Mouse (Mus musculus) intestine, postnatal 0 days (tissue): ENCODE data around the gene Adcy3. TPM values are rescaled to one million over a fixed set of nuclear protein-coding genes. Genes with fewer than 3 reads are reported as not detected.

Experiments
- ATAC-seq: fragments of 200-750 bp; cut with Nextera tagmentation; 2 replicates; pipeline ENCODE4 v1.8.0; 2017; ENCODE audit warnings: mild to moderate bottlenecking, moderate TSS enrichment, moderate library complexity
- H3K27ac ChIP-seq: fragments of 300-500 bp; sonication (generic); 2 replicates; pipeline ENCODE4 v1.5.1; 2014; ENCODE audit warnings: mild to moderate bottlenecking, low read depth, low read length, moderate library complexity
- H3K27me3 ChIP-seq: fragments of 300-500 bp; sonication (generic); replicated peaks from 2 replicates; pipeline ENCODE4 v1.6.1; 2014; ENCODE audit warnings: low read length, mixed read lengths; ENCODE audit not compliant: control insufficient read depth, insufficient read depth
- H3K36me3 ChIP-seq: fragments of 300-500 bp; sonication (generic); 2 replicates; pipeline ENCODE4 v1.6.1; 2014; ENCODE audit warnings: mild to moderate bottlenecking, moderate library complexity; ENCODE audit not compliant: control insufficient read depth, insufficient read depth
- H3K4me1 ChIP-seq: fragments of 300-500 bp; sonication (generic); replicated peaks from 2 replicates; pipeline ENCODE4 v1.6.1; 2014; ENCODE audit warnings: antibody characterized with exemption, low read length, mixed read lengths; ENCODE audit not compliant: control insufficient read depth, insufficient read depth
- H3K4me2 ChIP-seq: fragments of 300-500 bp; sonication (generic); replicated peaks from 2 replicates; pipeline ENCODE4 v1.6.1; 2014; ENCODE audit warnings: low read depth, mild to moderate bottlenecking, moderate library complexity
- H3K4me3 ChIP-seq: fragments of 300-500 bp; sonication (generic); 2 replicates; pipeline ENCODE4 v1.5.1; 2014; ENCODE audit warnings: low read depth, low read length
- H3K9ac ChIP-seq: fragments of 300-500 bp; sonication (generic); 2 replicates; pipeline ENCODE4 v1.6.1; 2014; ENCODE audit warnings: mild to moderate bottlenecking, low read depth, low read length
- H3K9me3 ChIP-seq: fragments of 300-500 bp; sonication (generic); 2 replicates; pipeline ENCODE4 v1.6.1; 2016; ENCODE audit warnings: mixed run types; ENCODE audit not compliant: control insufficient read depth
- CTCF ChIP-seq: sonication (generic); IDR thresholded peaks from 2 replicates; pipeline ENCODE4 v1.5.1; 2016; ENCODE audit warnings: low read depth, mild to moderate bottlenecking, control low read depth, antibody characterized with exemption, moderate library complexity
- WGBS: fragments of 180-500 bp; shearing (Covaris S2); extraction: QIAGEN DNeasy Blood & Tissue Kit; methylation state at CpG from one replicate; pipeline ENCODE4 v1.1.7; 2014; 5-methylcytosine and 5-hydroxymethylcytosine counted together
- polyA plus RNA-seq: library from polyadenylated mRNA; unstranded; fragments of >200 nt; fragmentation: Nextera tagmentation; extraction: Ambion mirVana; gene quantifications from 2 replicates; pipeline ENCODE4 v1.2.1, GENCODE M21; 2015

Adcy3 gene
- polyA plus RNA-seq, 1 experiment from 2014 or later = 8.1 TPM

DNA sequence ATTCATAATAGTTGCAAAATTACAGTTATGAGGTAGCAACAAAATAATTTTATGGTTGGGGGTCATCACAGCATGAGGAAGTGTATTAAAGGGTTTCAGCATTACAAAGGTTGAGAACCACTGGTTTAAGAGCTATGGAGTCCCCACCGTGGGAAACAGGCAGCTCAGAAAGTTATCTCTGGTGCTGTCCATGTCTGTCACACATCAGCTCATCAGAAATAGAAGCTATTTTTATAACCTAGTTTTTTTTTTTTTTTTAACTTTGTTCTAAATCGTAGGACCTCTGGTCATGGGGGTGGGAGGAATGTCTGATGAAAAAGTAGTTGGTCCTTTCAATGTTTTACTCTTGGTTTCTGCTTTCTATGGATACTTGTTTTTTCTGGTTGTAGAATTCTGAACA is 110.9 kb downstream of the Adcy3 start:
- H3K36me3 ChIP-seq = no peaks in the 10 kb centered on the region; the same call in 1 of the 2 replicates
- 85% methylated on average over 2 of the region's 2 CpGs for WGBS

GRCm38 (mm10) chr12:4245742-4246141 is 112.8 kb downstream of the Adcy3 start:
- Histone ChIP-seq H3K4me1 (no peaks in the 10 kb centered on the region), H3K36me3 (no peaks in the 10 kb centered on the region; the same call in 1 of the 2 replicates), H3K9ac (no peak overlapping the region), H3K27me3 (no peaks in the 10 kb centered on the region), H3K4me3 (no peak overlapping the region), H3K27ac (no peak overlapping the region), H3K9me3 (no peaks in the 10 kb centered on the region), H3K4me2 (no peak overlapping the region)
- TF ChIP-seq CTCF = no peak
- 48% methylated on average over 10 of the region's 10 CpGs for WGBS
- 0 out of 2 replicates have a peak, but pooled peaks have one; percentile 25 for ATAC-seq

More for the DNA sequence above, 110.9 kb downstream of the Adcy3 start:
- Histone ChIP-seq H3K27ac (no peak overlapping the region), H3K4me3 (no peak overlapping the region), H3K9me3 (no peaks in the 10 kb centered on the region), H3K27me3 (no peaks in the 10 kb centered on the region), H3K9ac (no peak overlapping the region), H3K4me2 (no peak overlapping the region), H3K4me1 (no peaks in the 10 kb centered on the region)
- no peak for ATAC-seq
- TF ChIP-seq CTCF = no peak

- ATAC-seq = no peak
- H3K4me1 ChIP-seq = no peaks in the 10 kb centered on the region
- 0 out of 2 replicates have a peak, but pooled peaks have one; percentile 6 for TF ChIP-seq CTCF
- H3K27ac ChIP-seq = no peak overlapping the region
- no peak overlapping the region for H3K4me3 ChIP-seq
- H3K9ac ChIP-seq = no peak overlapping the region
- no peak overlapping the region for H3K4me2 ChIP-seq
- no peaks in the 10 kb centered on the region for H3K27me3 ChIP-seq
- WGBS = 92% methylated on average over 6 of the region's 6 CpGs
- H3K36me3 ChIP-seq = peaks cover 18% of the 10 kb centered on the region
- no peaks in the 10 kb centered on the region for H3K9me3 ChIP-seq
Measured at GRCm38 (mm10) chr12:4249786-4250185, 116.9 kb downstream of the Adcy3 start.

DNA sequence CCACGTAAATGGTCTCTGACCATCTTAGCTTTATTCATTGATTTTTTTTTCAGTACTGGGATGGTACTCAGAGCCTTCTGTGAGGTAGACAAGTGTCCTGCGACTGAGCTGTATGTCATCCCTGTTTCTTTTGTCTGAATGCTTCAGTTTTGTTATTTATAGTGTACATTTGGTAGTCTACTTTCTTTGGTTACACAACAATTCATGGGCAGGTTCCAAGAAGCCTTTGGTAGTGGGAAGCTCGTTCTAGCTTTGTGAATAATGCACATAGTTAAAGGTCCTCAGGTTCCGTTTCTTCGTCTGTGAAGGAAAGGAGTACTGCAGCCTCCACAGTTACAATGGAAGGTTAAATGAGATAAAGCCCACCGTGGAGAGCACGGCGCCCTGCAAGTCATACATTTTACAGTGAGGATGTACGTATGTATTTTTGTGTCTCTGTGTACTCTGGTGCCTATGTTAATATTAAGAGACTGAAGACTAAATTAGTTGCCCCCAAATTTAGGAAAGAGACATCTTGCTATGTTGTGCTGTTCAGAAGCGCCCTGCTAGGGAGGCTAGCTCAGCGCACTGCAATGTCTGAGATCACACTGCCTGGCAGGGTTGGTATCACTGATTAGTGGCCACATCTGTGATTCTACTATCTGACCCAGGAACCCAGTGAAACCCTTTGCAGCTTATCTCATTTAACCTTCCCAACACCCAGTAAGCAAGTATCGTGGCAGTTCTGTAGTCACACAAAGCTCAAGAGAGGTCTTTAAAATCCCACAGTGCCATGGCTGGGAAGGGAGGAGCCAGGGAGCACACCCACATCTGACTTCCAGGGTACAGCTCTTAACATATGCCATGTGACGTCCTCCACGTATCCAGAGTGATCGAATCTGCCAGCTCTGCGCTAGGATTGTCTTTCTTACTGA is 120.1 kb downstream of the Adcy3 start:
- Histone ChIP-seq H3K9me3 (no peaks in the 10 kb centered on the region), H3K4me2 (no peak overlapping the region), H3K27ac (no peak overlapping the region), H3K27me3 (no peaks in the 10 kb centered on the region), H3K4me3 (no peak overlapping the region), H3K36me3 (peaks cover 24% of the 10 kb centered on the region; the same call in 1 of the 2 replicates), H3K4me1 (no peaks in the 10 kb centered on the region), H3K9ac (no peak overlapping the region)
- TF ChIP-seq CTCF = no peak
- 85% methylated on average over 16 of the region's 16 CpGs for WGBS
- no peak for ATAC-seq

Other genes with a start within 250 kb of the Adcy3 start
- 1.0 and 1.3 TPM in 2 replicates for gene Pomc, start 178.2 kb upstream of the Adcy3 start, polyA plus RNA-seq
- 3.2 and 3.9 TPM in 2 replicates for gene Efr3b, start 94.2 kb upstream of the Adcy3 start, polyA plus RNA-seq
- 1.3 and 1.5 TPM in 2 replicates for gene Dnajc27, start 50.5 kb upstream of the Adcy3 start, polyA plus RNA-seq
- gene Ptrhd1, start 100.9 kb downstream of the Adcy3 start, polyA plus RNA-seq = 4.7 and 4.9 TPM in 2 replicates
- gene Cenpo, start 101.2 kb downstream of the Adcy3 start, polyA plus RNA-seq = 5.2 and 5.4 TPM in 2 replicates